Mouse (Mus musculus): ENCODE measurements around the gene Mettl14. TPM values are rescaled to one million over a fixed set of nuclear protein-coding genes. Genes with fewer than 3 reads are reported as not detected.
"Not testable (repeated sequence)": the region's sequence is repeated elsewhere in the genome, so short reads cannot be mapped to it uniquely, and the experiment has no call there.

Gene Mettl14
- total RNA-seq, 1 experiment from 2014 or later: 21.2 TPM

GRCm38 (mm10) chr3:123370927-123371326 is 15.0 kb downstream of the Mettl14 start:
- ATAC-seq (ENCODE audit: extremely low read depth, insufficient number of reproducible peaks, low FRiP score, poor library complexity, severe bottlenecking): no peak

- no peak for ATAC-seq (ENCODE audit: extremely low read depth, insufficient number of reproducible peaks, low FRiP score, poor library complexity, severe bottlenecking)
Observed at GRCm38 (mm10) chr3:123369161-123369560, 16.7 kb downstream of the Mettl14 start.

- not testable (repeated sequence) for ATAC-seq (ENCODE audit: extremely low read depth, insufficient number of reproducible peaks, low FRiP score, poor library complexity, severe bottlenecking)
Observed at GRCm38 (mm10) chr3:123366820-123367219, 19.1 kb downstream of the Mettl14 start.

- peak; percentile 59 for ATAC-seq (ENCODE audit: extremely low read depth, insufficient number of reproducible peaks, low FRiP score, poor library complexity, severe bottlenecking)
Observed at GRCm38 (mm10) chr3:123356377-123356991, 29.4 kb downstream of the Mettl14 start.

- no peak for ATAC-seq (ENCODE audit: extremely low read depth, insufficient number of reproducible peaks, low FRiP score, poor library complexity, severe bottlenecking)
Observed at GRCm38 (mm10) chr3:123354388-123354787, 31.5 kb downstream of the Mettl14 start.

- no peak for ATAC-seq (ENCODE audit: extremely low read depth, insufficient number of reproducible peaks, low FRiP score, poor library complexity, severe bottlenecking)
Observed at GRCm38 (mm10) chr3:123353661-123354060, 32.2 kb downstream of the Mettl14 start.

GRCm38 (mm10) chr3:123353183-123353582 is 32.7 kb downstream of the Mettl14 start:
- no peak for ATAC-seq (ENCODE audit: extremely low read depth, insufficient number of reproducible peaks, low FRiP score, poor library complexity, severe bottlenecking)

GRCm38 (mm10) chr3:123351519-123351918 is 34.4 kb downstream of the Mettl14 start:
- ATAC-seq (ENCODE audit: extremely low read depth, insufficient number of reproducible peaks, low FRiP score, poor library complexity, severe bottlenecking): no peak

GRCm38 (mm10) chr3:123350602-123351001 is 35.3 kb downstream of the Mettl14 start:
- ATAC-seq (ENCODE audit: extremely low read depth, insufficient number of reproducible peaks, low FRiP score, poor library complexity, severe bottlenecking): no peak

- ATAC-seq (ENCODE audit: extremely low read depth, insufficient number of reproducible peaks, low FRiP score, poor library complexity, severe bottlenecking): no peak
Observed at GRCm38 (mm10) chr3:123348080-123348802, 37.7 kb downstream of the Mettl14 start.

GRCm38 (mm10) chr3:123343690-123344089 is 42.2 kb downstream of the Mettl14 start:
- ATAC-seq (ENCODE audit: extremely low read depth, insufficient number of reproducible peaks, low FRiP score, poor library complexity, severe bottlenecking): no peak

GRCm38 (mm10) chr3:123341049-123341448 is 44.9 kb downstream of the Mettl14 start:
- no peak for ATAC-seq (ENCODE audit: extremely low read depth, insufficient number of reproducible peaks, low FRiP score, poor library complexity, severe bottlenecking)

- ATAC-seq (ENCODE audit: extremely low read depth, insufficient number of reproducible peaks, low FRiP score, poor library complexity, severe bottlenecking): no peak
Observed at GRCm38 (mm10) chr3:123338666-123339195, 47.2 kb downstream of the Mettl14 start.

GRCm38 (mm10) chr3:123337853-123338252 is 48.1 kb downstream of the Mettl14 start:
- no peak for ATAC-seq (ENCODE audit: extremely low read depth, insufficient number of reproducible peaks, low FRiP score, poor library complexity, severe bottlenecking)

- peak; percentile 67; the same call in 1 of the 2 replicates for ATAC-seq (ENCODE audit: extremely low read depth, insufficient number of reproducible peaks, low FRiP score, poor library complexity, severe bottlenecking)
Observed at GRCm38 (mm10) chr3:123336951-123337350, 49.0 kb downstream of the Mettl14 start.

GRCm38 (mm10) chr3:123336455-123336854 is 49.5 kb downstream of the Mettl14 start:
- no peak for ATAC-seq (ENCODE audit: extremely low read depth, insufficient number of reproducible peaks, low FRiP score, poor library complexity, severe bottlenecking)

- no peak for ATAC-seq (ENCODE audit: extremely low read depth, insufficient number of reproducible peaks, low FRiP score, poor library complexity, severe bottlenecking)
Observed at GRCm38 (mm10) chr3:123335480-123335879, 50.4 kb downstream of the Mettl14 start.

GRCm38 (mm10) chr3:123334947-123335346 is 51.0 kb downstream of the Mettl14 start:
- 0 out of 2 replicates have a peak, but pooled peaks have one; percentile 51 for ATAC-seq (ENCODE audit: extremely low read depth, insufficient number of reproducible peaks, low FRiP score, poor library complexity, severe bottlenecking)

- ATAC-seq (ENCODE audit: extremely low read depth, insufficient number of reproducible peaks, low FRiP score, poor library complexity, severe bottlenecking): no peak
Observed at GRCm38 (mm10) chr3:123333055-123333424, 52.9 kb downstream of the Mettl14 start.

- no peak for ATAC-seq (ENCODE audit: extremely low read depth, insufficient number of reproducible peaks, low FRiP score, poor library complexity, severe bottlenecking)
Observed at GRCm38 (mm10) chr3:123332330-123333054, 53.4 kb downstream of the Mettl14 start.

Data from neutrophil, adult 5-6 weeks (primary cell).